Mouse (Mus musculus) urinary bladder, postnatal 10 days (tissue): Measurements from ENCODE around the gene Rpap3.

Source experiments
- DNase-seq: peaks from one replicate; pipeline ENCODE4 v3.0.0; 2022; ENCODE audit warnings: low spot score

The Rpap3 gene

DNA sequence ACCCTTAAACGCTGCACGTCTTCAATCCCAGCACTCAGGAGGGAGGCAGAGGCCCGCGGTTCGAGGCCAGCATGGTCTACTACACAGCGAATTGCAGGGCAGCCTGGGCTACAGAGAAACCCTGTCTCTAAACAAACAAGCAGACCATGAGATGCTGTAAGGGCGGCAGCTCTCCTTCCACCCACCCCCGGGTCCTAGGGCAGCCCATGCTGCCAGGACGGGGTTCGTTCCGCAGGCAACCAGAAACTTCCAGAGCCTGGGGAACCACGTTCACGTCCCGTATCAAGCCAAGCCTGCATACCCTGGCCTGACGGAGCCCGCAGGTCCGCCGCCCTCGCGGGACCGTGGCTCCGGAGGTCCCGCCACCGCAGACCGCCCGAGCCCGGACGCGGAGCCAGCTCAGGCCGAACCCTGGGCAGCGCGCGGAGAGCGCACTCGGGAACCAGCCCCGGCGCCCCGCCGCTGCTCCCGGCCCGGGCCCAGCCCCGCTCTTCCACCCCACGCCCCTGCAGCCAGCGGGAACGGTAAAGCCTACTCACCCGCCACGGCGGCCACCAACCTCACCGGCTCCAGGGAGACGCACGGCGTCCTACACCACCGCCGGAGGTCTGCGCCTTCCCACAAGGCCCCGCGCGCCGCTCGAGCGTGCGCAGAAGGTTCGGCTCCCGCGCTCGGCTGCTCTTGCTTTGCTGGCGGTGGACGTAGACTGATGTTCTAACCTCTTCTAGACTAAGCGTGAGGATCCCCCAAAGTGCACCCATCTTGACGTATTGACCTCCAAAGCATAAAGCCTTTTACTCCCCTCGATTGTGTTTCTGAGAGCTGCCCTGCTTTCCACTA, at the start of gene Rpap3:
Gene Rpap3, minus strand, starts transcription at position 615 of the 840 bp plus-strand sequence.
- peak; percentile 48 for DNase-seq

DNA sequence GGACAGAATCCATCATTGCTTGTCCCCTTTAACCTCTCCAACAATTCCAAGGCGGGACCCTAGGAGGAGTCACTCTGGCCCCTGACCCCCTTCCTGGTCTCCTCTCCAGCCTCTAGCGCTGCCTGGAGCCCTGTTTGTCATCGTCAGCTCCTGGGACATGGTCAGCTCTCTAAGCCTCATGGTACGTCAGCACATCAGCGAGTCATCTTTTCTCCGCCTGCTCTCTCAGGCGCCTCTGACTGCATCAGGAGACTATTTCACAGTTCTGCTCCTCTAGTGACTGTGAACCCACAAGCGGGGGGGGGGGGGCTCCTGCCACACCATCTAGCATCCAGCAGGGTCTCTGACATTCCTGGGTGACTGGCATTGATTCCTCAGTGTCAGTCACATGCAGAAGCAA, 49.7 kb upstream of the Rpap3 start:
- DNase-seq = no peak

DNA sequence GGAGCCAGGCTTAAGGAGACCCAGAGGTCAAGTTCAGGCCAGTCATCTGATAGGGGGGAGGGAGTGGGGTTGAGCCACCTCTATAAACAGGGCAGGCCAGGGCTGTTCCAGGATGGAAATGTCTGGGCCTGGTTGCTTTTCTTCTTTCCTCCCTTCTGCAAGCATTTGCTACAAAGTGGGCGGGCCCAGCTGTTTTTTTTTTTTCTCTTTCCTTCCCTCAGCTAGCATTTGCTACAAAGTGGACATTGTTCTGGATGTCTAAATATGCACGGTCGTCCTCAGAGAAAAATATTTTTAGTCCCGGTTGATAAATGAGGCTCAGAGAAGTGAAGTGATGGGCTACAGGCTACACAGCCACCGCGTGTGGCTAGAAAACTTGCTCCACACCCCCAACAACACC, 48.9 kb upstream of the Rpap3 start:
- no peak for DNase-seq

DNA sequence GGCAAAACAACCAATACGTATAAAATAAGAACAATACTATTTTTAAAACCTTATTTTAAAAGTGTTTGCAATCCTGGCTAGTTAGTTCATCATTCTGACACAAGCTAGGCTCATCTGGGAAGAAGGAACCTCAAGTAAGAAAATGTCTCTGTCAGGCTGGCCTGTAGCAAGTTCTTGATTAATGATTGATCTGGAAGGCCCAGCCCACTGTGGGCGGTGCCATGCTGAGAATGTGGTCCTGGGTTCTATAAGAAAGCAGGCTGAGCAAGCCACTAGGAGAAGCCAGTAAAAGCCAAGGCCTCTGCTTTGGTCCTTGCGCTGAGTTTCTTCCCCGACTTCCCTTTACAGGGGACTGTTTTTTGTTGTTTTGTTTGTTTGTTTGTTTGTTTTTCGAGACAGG, 46.9 kb upstream of the Rpap3 start:
- DNase-seq = no peak

DNA sequence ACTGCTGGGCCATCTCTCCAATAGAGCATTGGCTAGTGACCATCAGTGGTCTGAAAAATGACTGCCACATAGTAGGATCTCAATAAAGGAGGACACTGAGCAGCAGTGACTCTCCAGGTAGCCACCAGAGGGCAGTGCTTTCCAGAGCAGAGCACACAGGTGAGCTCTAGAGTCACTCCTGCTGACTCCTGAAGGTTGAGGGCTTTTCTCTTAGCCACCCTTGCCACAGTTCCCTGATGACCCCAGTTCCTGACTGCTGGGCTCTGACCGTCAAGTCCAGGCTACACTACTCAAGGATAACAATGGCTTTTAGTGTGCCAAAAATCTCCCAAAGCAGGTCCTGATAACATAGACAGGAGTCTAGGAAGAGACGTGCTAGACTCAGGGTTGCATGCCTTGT, 46.1 kb upstream of the Rpap3 start:
- no peak for DNase-seq

DNA sequence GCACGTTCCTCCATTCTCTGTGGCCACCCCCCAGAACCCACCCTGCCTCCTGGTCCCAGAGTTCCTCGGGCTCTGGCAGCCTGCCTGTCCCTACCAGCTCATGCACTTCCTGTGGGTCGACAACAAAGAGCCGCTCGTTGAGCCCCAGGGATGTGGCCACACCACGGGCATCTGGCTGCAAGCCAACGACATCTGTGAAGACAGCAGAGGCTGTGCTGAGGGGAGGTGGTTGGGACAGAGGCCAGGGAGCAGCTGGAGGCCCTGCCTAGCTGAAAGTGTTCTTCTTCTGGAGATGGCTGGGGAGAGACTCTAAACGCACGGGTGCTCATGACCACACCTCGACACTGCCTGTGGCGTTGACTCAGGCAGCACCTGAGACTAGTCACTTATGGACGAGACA, 45.1 kb upstream of the Rpap3 start:
- DNase-seq = no peak

DNA sequence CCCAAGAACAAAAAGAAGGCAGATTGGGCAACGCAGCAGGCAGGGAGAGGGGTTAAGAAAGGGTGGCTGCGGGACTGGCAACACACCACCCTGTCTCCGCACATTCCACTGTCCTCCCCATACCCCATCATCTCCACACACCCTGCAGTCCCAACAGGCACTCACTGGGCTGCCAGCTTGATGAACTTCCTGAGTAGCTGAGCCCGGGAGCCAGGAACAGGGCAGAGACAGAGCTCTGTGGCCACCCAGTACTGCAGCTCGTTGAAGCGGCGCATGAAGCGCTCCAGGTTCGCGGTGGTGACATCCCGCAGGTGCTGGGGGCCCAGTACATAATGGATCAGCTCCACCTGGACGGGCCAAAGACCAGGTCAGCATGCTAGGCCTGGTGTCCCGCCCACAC, 44.2 kb upstream of the Rpap3 start:
- DNase-seq = no peak

DNA sequence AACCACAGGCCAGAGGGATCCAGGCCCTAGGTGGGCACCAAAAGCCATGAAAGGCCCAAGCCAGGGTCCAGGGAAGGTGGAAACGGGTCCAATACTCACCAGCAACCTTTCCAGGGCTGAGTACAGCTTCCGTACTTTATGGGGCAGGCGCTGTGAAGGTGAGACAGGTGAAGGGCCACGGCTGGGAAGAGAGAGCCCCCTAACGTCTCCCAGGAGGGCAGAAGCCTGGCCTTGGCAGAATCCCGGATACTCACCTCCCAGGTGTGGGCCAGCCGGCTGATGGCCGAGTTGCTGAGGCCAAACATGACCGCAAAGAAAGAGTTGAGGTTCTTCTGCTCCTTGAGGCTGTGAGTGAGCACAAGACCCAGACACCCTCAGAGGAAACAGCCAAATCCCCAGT, 43.8 kb upstream of the Rpap3 start:
- no peak for DNase-seq

DNA sequence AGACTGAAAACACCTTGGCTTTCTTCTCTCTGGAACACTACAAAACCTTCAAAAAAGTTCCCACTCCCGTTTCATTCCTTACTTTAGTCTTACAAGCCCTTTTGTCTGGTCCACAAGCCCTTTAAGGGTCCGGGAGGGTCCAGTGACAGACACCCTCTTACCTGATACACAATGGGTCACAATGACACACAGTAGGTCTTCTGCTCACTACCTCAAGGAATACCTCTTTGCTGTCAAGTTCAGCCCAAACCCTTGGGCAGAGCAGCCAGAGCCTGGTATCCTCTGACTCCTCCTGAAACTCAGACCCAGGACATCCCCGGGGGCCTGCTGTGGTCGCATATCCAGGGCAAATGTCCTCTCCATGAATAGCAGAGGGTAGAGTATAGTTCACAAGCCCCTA, 43.3 kb upstream of the Rpap3 start:
- no peak for DNase-seq

DNA sequence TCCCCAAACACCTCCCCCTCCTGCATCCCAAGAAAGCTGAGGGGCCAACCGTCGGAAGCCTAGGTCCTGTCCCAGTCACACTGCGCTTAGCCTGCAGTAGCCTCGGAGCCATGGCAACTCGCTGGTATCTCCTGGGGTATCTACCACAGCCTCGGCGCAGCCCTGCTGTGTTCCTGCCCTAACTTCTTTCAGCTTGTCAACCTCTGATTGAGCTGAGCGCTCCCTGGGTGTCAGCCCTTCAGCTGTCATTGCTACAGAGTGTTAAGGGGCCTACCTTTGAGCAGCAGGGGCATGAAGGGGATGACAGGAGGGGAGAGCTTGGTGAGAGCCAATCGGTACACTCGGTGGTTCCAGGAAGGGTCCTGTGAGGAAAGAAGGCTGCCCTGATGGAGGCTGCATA, 42.7 kb upstream of the Rpap3 start:
- no peak for DNase-seq

DNA sequence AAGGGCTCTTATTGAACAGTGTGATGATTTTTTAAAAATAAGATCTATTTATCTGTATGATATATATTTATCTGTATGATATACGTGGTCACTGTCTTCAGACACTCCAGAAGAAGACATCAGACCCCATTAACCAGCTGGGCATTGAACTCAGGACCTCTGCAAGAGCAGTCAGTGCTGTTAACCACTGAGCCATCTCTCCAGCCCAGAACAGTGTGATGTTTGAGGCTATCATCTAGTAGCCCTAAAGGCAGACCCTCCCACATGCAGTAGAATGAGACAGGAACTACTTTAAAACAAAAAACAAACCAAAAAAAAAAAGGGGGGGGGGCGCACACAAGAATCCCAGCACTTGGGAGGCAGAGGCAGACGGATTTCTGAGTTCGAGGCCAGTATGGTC, 41.9 kb upstream of the Rpap3 start:
- DNase-seq = no peak

DNA sequence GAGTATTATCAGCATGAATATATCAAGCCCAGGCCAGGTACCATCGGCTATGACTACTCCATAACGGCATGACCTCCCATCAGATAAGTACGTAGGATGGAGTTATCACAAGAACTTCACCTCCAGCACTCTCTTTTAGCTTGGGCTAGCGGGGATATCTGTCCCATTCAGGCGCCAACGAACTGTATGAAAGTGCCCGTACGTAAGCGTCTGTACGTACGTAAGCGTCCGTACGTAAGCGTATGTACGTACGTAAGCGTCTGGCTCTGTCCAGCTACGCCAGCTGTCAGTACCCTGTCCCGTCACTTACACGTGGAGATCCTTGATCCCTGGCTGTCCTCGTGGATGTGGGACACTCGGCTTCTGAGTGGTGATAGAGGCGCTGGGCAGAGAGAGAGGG, 41.1 kb upstream of the Rpap3 start:
- DNase-seq = no peak

DNA sequence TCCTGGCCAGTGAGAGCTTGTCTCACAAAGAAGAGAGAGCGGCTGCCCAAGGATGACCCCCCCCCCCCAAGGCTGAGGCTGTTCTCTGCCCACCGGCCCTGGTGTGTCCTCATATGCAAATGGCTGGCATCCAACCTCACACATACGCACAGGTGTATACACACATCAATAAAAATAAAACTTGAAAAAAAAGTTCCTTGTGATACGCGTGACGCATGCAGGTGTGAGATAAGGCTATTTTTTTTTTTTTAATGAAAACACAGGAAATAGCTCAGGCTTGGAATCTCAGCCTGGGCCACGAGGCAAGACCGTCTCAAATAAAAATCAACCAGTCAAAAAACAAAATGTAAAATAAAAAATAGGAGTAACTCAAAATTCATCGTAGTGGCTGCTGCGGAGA, 40.7 kb upstream of the Rpap3 start:
- no peak for DNase-seq

DNA sequence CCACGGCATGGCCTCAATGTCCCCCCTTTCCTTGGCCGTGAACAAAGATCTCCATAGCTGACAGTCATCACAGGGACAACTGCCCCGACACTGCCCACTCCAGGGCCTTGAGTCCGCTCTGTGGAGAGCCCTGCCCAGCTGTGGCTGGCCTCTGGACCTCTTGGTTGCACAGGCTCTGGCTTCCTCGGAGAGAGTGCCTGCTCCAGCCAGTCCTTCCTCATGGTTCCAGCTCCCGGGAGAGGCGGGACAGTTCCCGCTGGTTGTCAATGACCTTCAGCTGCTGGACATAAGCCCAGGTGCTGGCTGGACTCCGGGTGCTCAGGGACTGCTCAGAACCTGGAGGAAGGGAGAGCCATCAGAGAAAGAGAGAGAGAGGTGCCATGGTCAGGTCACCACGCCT, 39.7 kb upstream of the Rpap3 start:
- no peak for DNase-seq

DNA sequence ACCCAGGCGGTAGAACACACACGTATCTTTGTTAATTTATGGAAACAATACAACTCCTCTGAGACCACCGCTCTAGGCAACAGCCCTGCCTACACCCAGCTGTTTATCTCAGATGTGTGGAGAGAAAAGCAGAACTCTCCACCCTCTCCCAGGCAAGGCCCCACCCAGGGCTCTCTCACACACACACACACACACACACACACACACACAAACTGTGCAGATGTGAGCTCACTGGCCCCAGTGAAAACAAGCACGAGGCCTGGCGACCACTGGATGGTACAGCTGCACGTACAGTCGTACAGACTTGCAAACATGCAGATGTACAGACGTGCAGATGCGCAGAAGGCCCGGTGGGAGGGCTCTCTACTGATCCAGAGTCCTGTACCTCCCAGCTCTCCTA, 39.3 kb upstream of the Rpap3 start:
- DNase-seq = no peak

DNA sequence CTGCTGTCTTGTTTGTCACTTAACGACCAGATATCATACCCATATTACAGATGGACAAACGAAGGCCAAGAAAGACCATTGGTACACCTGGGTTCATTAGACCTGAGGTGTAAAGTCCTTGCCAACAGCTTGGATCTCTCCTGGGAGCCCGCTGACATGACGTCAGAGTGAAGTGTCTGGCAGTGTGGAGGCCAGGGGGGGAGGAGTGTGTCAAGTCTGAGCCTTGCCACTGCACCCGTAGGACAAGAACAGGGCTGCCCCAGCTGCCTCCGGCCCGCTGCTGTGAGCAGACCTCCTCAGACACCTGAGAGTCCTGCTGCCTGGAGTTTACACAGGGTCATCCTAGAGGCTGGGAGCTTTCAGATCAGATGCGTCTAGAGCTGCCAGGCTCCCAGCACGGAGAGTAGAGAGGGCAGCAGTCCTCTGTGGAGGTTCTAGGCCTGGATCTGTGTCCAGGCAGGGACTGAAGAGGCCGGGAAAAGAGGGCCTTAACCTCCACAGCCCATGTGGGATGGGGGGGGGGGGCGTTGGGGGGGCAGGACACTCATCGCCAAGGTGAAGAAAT, 38.4 kb upstream of the Rpap3 start:
- DNase-seq = no peak

DNA sequence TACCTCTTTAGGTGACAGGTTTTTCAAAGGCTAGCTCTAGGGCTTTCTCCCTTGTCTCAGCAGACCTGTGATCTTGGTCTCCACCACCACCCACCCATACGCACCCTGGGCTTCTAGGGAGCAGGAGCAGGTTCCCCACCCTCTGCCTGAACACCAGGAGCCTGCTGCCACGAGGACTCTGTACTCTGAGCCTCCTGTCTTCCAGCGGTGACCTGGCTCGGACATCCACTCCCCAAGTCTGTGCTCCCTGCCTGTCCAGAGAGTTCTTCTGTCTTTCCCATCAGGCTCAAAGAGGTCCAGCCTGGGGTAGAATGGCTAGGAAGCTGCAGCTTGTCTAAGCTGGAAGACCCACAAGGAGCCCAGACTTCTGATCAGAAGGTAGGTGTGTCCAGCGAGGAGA, 37.6 kb upstream of the Rpap3 start:
- DNase-seq = no peak

DNA sequence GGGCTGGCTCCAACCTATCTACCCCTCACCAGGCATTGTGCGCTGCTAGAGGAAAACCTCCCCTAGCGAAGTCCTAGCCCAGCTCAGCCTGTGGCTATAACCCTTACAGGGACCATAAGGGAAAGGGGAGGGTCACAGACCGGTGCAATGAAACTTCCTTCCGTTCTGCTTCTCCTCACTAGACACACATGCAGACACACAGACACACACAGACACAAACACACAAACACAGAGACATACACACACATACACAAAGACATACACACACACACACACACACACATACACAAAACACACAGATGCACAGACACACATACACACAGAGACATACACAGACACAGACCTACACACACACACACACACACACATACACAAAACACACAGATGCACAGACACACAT, 37.0 kb upstream of the Rpap3 start:
- DNase-seq = no peak

DNA sequence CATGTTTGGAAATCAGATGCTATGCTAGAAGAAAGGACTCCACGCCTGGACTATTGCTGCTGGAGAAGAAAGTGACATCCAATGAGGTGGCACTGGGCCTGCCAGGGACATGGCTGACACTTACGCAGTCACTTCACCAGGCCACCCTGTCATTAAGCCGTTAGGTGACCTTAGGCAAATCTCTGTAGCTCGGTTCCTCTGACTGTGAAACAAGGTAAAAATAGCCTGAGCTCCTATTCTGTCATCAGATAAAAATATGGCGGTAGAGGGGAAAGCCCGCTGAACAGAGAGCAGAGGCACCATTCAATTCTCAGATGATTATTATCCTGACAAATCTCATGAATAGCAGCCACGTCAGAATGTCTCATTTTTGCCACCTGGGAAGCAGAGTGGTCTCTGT, 36.4 kb upstream of the Rpap3 start:
- no peak for DNase-seq

DNA sequence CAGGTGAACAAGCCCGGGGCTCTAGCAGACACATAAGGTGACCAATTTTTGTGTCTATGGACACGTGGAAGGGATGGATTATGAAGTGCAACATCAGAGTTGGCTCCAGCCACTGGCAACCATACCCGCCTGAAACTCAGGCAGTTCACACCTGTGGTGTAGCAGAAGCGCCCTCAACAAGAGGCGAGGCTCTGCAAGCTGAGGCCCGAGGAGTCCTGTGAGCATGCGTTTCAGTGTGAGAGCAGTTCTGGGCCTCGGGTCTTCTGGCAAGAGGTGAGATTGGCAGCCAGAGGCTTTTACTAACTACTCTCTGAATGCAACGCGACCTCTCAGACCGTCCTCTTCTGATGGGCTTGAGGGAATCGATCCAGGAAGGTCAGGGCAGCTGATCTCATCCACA, 36.0 kb upstream of the Rpap3 start:
- no peak for DNase-seq

DNA sequence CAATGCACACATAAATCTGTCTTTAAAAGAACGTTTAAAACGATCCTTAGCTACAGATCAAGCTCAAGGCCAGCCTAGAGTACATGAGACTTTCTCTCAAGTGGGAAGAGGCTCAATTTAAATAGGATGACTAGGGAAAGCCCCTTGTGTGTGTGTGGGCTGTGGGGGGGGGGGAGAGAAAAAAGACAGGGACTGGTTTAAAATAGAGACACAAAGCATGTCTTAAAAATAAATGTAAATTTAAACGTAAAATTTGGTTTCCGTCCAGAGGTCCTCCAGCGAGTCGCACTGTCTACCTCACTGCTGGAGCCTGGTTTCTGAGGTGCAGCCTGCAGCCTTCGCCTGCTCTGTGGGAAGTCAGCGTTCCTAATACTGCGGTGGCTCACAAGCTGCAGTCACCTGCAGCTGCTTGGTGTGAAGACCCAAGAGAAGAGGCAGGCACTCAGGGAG, 34.7 kb upstream of the Rpap3 start:
- DNase-seq = no peak

DNA sequence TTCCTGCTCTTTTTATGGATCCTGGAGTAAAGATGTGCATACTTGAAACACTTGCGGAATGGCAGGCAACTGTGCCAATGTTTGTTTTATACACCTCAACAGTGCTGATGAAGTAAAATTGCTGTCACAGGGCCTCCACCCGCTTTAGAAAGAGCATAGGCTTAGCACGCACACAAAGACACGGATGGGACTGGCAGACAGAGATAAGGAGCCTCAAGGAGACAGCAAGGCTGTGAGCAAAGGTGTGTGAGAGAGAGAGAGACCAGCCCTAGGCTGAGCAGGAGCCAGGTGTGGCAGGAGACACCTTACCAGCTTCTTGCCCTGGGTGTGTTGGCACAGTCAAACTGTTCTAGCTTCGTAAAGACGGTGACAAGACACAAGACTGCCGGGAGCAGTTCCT, 33.3 kb upstream of the Rpap3 start:
- no peak for DNase-seq

DNA sequence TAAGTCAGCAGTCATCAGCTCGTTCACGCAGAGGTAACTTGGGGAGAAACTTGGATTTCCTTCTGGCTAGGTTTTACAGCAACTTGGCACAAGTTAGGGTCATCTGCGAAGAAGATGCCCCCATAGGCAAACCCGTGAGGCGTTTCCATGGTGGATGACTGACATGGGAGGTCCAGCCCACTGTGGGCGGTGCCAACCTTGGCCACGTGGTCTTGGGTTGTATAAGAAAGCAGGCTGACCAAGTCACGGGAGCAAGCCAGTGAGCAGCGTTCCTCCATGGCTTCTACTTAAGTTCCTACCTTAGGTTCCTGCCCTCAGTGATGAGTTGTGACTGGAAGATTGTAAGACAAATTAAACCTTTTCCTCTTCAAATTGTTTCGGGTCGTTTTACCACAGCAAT, 26.4 kb upstream of the Rpap3 start:
- no peak for DNase-seq

DNA sequence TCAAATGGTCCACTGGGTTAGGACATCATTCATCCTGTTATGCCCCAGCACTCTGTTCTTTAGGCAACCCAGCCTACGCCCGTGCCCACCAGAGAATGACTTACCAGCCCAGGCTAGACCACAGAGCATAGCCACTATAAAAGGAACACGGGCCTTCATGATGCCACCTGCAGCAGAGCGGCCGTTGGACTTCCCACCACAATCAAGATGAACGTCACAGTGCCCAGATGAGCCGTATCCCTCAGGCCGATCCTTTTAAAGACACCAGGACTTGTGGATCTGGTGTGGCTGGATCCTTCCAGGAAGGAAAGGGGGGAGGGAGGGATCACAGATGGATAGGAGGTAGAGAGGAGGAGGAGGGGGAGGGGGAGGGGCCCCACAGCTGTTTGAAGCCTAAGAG, 25.5 kb upstream of the Rpap3 start, which contains the start of gene Endou:
Gene Endou, minus strand, starts transcription at position 229 of the 400 bp plus-strand sequence.
- no peak for DNase-seq
